Mouse (Mus musculus) CD8-positive naive resting alpha-beta T cell, adult 57 days (primary cell): ENCODE data around the gene Sox10. TPM values are rescaled to one million over a fixed set of nuclear protein-coding genes. Genes with fewer than 3 reads are reported as not detected.

Experiments
- total RNA-seq: library from RNA; stranded (reverse); gene quantifications from one replicate; pipeline ENCODE4 v1.2.4, GENCODE M21; 2023

Gene Sox10
- total RNA-seq: not detected

GRCm38 (mm10) chr15:79165140-79165539 lies at the start of gene Sox10:
TSS of gene Sox10 (minus strand) at chr15:79165240.

GRCm38 (mm10) chr15:79140866-79141565 lies 24.0 kb downstream of the Sox10 start, which contains the start of the genes Polr2f and 1700088E04Rik:
TSS of gene Polr2f (plus strand) at chr15:79141009.
TSS of gene 1700088E04Rik (minus strand) at chr15:79141253.

GRCm38 (mm10) chr15:79108421-79109320 lies 56.4 kb downstream of the Sox10 start, which contains the start of gene Micall1:
TSS of gene Micall1 (plus strand) at chr15:79108898.

Other genes starting within 250 kb of the Sox10 start
- gene Lgals1, start 238.5 kb downstream of the Sox10 start, total RNA-seq: 79.5 TPM
- gene Nol12, start 230.3 kb downstream of the Sox10 start, total RNA-seq: 51.0 TPM
- gene Triobp, start 217.5 kb downstream of the Sox10 start, total RNA-seq: 28.5 TPM
- 6.0 TPM for gene H1f0, start 136.8 kb downstream of the Sox10 start, total RNA-seq
- gene Galr3, start 123.4 kb downstream of the Sox10 start, total RNA-seq: not detected
- 33.9 TPM for gene Ankrd54, start 102.3 kb downstream of the Sox10 start, total RNA-seq
- 115 TPM for gene Eif3l, start 90.1 kb downstream of the Sox10 start, total RNA-seq
- gene Micall1, start 56.3 kb downstream of the Sox10 start, total RNA-seq: 41.8 TPM
- gene Polr2f, start 24.2 kb downstream of the Sox10 start, total RNA-seq: 40.5 TPM
- gene 1700088E04Rik, start 24.0 kb downstream of the Sox10 start, total RNA-seq: not detected
- gene Pick1, start 63.9 kb upstream of the Sox10 start, total RNA-seq: 24.2 TPM
- 0.24 TPM for gene Gm49486, start 64.2 kb upstream of the Sox10 start, total RNA-seq
- not detected for gene Slc16a8, start 89.5 kb upstream of the Sox10 start, total RNA-seq
- gene Baiap2l2, start 120.3 kb upstream of the Sox10 start, total RNA-seq: 0.24 TPM
- 12.1 TPM for gene Pla2g6, start 163.2 kb upstream of the Sox10 start, total RNA-seq
- gene Maff, start 181.4 kb upstream of the Sox10 start, total RNA-seq: 135 TPM
- 33.5 TPM for gene Tmem184b, start 238.3 kb upstream of the Sox10 start, total RNA-seq